Mouse (Mus musculus): ENCODE measurements around the gene Txn1.

- TF ChIP-seq POLR2AphosphoS2 (IDR thresholded peaks at IDR 0.05; ENCODE audit: insufficient read length, low read depth) (no peak), POLR2A (IDR thresholded peaks at IDR 0.05; ENCODE audit: insufficient read length, low read depth) (no peak), MAX (IDR thresholded peaks at IDR 0.05; ENCODE audit: low read depth) (no peak), E2F4 (IDR thresholded peaks at IDR 0.05; ENCODE audit: insufficient read depth) (no peak), MYOD1 (IDR thresholded peaks at IDR 0.05; ENCODE audit: control insufficient read depth in 1 of 3, insufficient read length in 2 of 3, low read depth in 2 of 3) (no peak), TCF12 (IDR thresholded peaks at IDR 0.05; ENCODE audit: insufficient read depth, poor library complexity, severe bottlenecking) (no peak), USF1 (IDR thresholded peaks at IDR 0.05; ENCODE audit: low read depth) (no peak)
These were observed 1.6 kb downstream of the Txn1 start for GRCm38 (mm10) chr4:57954580-57954979.
